Mouse (Mus musculus) neural tube, embryonic 12.5 days (tissue): ENCODE measurements around the gene Tpra1. TPM values are rescaled to one million over a fixed set of nuclear protein-coding genes. Genes with fewer than 3 reads are reported as not detected.

ENCODE experiments used
- ATAC-seq: fragments of 200-750 bp; cut with Nextera tagmentation; 2 replicates; pipeline ENCODE4 v1.8.0; 2017; ENCODE audit warnings: low read depth, mild to moderate bottlenecking, moderate TSS enrichment, moderate library complexity; ENCODE audit not compliant: low FRiP score
- H3K27ac ChIP-seq: fragments of 300-500 bp; sonication (generic); 2 replicates; pipeline ENCODE4 v1.5.1; 2016
- H3K27me3 ChIP-seq: fragments of 300-500 bp; sonication (generic); replicated peaks from 2 replicates; pipeline ENCODE4 v1.6.1; 2016; ENCODE audit warnings: mild to moderate bottlenecking
- H3K36me3 ChIP-seq: fragments of 300-500 bp; sonication (generic); 2 replicates; pipeline ENCODE4 v1.6.1; 2016; ENCODE audit warnings: mild to moderate bottlenecking
- H3K4me1 ChIP-seq: fragments of 300-500 bp; sonication (generic); 2 replicates; pipeline ENCODE4 v1.6.1; 2016
- H3K4me2 ChIP-seq: fragments of 300-500 bp; sonication (generic); replicated peaks from 2 replicates; pipeline ENCODE4 v1.6.1; 2016; ENCODE audit warnings: mild to moderate bottlenecking
- H3K4me3 ChIP-seq: fragments of 300-500 bp; sonication (generic); 2 replicates; pipeline ENCODE4 v1.5.1; 2016
- H3K9ac ChIP-seq: fragments of 300-500 bp; sonication (generic); 2 replicates; pipeline ENCODE4 v1.6.1; 2016; ENCODE audit warnings: mild to moderate bottlenecking
- H3K9me3 ChIP-seq: fragments of 300-500 bp; sonication (generic); 2 replicates; pipeline ENCODE4 v1.6.1; 2016; ENCODE audit warnings: mild to moderate bottlenecking
- WGBS: fragments of 180-500 bp; shearing (Covaris S2); methylation state at CpG from one replicate; pipeline ENCODE4 v1.1.7; 2016; 5-methylcytosine and 5-hydroxymethylcytosine counted together
- polyA plus RNA-seq: library from polyadenylated mRNA; unstranded; fragments of >200 nt; fragmentation: Nextera tagmentation; extraction: Ambion mirVana; gene quantifications from 2 replicates; pipeline ENCODE4 v1.2.1, GENCODE M21; 2016

The Tpra1 gene
- polyA plus RNA-seq, 1 experiment from 2014 or later = 61.2 TPM

GRCm38 (mm10) chr6:88941628-88942027 lies 39.6 kb downstream of the Tpra1 start:
- H3K9ac ChIP-seq = no peak overlapping the region
- H3K9me3 ChIP-seq = no peaks in the 10 kb centered on the region
- H3K27me3 ChIP-seq = no peaks in the 10 kb centered on the region
- H3K36me3 ChIP-seq = no peaks in the 10 kb centered on the region
- no peak overlapping the region for H3K4me2 ChIP-seq
- peaks cover 64% of the 10 kb centered on the region for H3K4me1 ChIP-seq
- H3K4me3 ChIP-seq = no peak overlapping the region
- H3K27ac ChIP-seq = no peak overlapping the region
- ATAC-seq = no peak
- 85% methylated on average over 4 of the region's 4 CpGs for WGBS

GRCm38 (mm10) chr6:88942595-88942994 lies 40.5 kb downstream of the Tpra1 start:
- Histone ChIP-seq H3K9ac (no peak overlapping the region), H3K4me2 (peak overlapping the region; percentile 27), H3K27me3 (no peaks in the 10 kb centered on the region), H3K36me3 (no peaks in the 10 kb centered on the region), H3K27ac (0 out of 2 replicates have a peak overlapping the region, but pooled peaks have one; percentile 7), H3K4me1 (peaks cover 54% of the 10 kb centered on the region), H3K9me3 (no peaks in the 10 kb centered on the region), H3K4me3 (no peak overlapping the region)
- ATAC-seq = peak; percentile 81
- 12% methylated on average over 8 of the region's 8 CpGs for WGBS

GRCm38 (mm10) chr6:88943666-88944065 lies 41.6 kb downstream of the Tpra1 start:
- ATAC-seq = no peak
- Histone ChIP-seq H3K4me3 (no peak overlapping the region), H3K4me2 (no peak overlapping the region), H3K9ac (no peak overlapping the region), H3K36me3 (no peaks in the 10 kb centered on the region), H3K4me1 (peaks cover 44% of the 10 kb centered on the region), H3K9me3 (no peaks in the 10 kb centered on the region), H3K27me3 (no peaks in the 10 kb centered on the region), H3K27ac (no peak overlapping the region)
- WGBS = 79% methylated on average over 6 of the region's 6 CpGs

- WGBS = 84% methylated on average over 6 of the region's 6 CpGs
- H3K27me3 ChIP-seq = no peaks in the 10 kb centered on the region
- H3K4me2 ChIP-seq = no peak overlapping the region
- no peak for ATAC-seq
- no peak overlapping the region for H3K4me3 ChIP-seq
- H3K9ac ChIP-seq = no peak overlapping the region
- no peak overlapping the region for H3K27ac ChIP-seq
- no peaks in the 10 kb centered on the region for H3K9me3 ChIP-seq
- H3K4me1 ChIP-seq = peaks cover 17% of the 10 kb centered on the region
- H3K36me3 ChIP-seq = no peaks in the 10 kb centered on the region
Observed at GRCm38 (mm10) chr6:88946442-88946841, 44.4 kb downstream of the Tpra1 start.

GRCm38 (mm10) chr6:88947771-88948170 lies 45.7 kb downstream of the Tpra1 start:
- ATAC-seq = no peak
- H3K36me3 ChIP-seq = no peaks in the 10 kb centered on the region

GRCm38 (mm10) chr6:88956725-88957124 lies 54.7 kb downstream of the Tpra1 start:
- H3K4me2 ChIP-seq = no peak overlapping the region
- H3K4me3 ChIP-seq = no peak overlapping the region
- 0 out of 2 replicates have a peak, but pooled peaks cover 3% of the 10 kb centered on the region for H3K9me3 ChIP-seq
- H3K36me3 ChIP-seq = no peaks in the 10 kb centered on the region
- H3K4me1 ChIP-seq = peaks cover 17% of the 10 kb centered on the region
- H3K27ac ChIP-seq = no peak overlapping the region
- WGBS = 88% methylated on average over 2 of the region's 2 CpGs
- H3K27me3 ChIP-seq = no peaks in the 10 kb centered on the region
- ATAC-seq = no peak
- no peak overlapping the region for H3K9ac ChIP-seq

More at GRCm38 (mm10) chr6:88947771-88948170, 45.7 kb downstream of the Tpra1 start:
- peaks cover 4% of the 10 kb centered on the region for H3K4me1 ChIP-seq
- no peaks in the 10 kb centered on the region for H3K27me3 ChIP-seq
- no peak overlapping the region for H3K9ac ChIP-seq
- H3K4me2 ChIP-seq = no peak overlapping the region
- H3K27ac ChIP-seq = no peak overlapping the region
- no peaks in the 10 kb centered on the region for H3K9me3 ChIP-seq
- no peak overlapping the region for H3K4me3 ChIP-seq

- no peak overlapping the region for H3K27ac ChIP-seq
- H3K9me3 ChIP-seq = 0 out of 2 replicates have a peak, but pooled peaks cover 3% of the 10 kb centered on the region
- H3K27me3 ChIP-seq = no peaks in the 10 kb centered on the region
- 92% methylated on average over 4 of the region's 4 CpGs for WGBS
- H3K9ac ChIP-seq = no peak overlapping the region
- no peak for ATAC-seq
- H3K36me3 ChIP-seq = no peaks in the 10 kb centered on the region
- H3K4me2 ChIP-seq = no peak overlapping the region
- H3K4me3 ChIP-seq = no peak overlapping the region
- H3K4me1 ChIP-seq = peaks cover 17% of the 10 kb centered on the region
Observed at GRCm38 (mm10) chr6:88957313-88957712, 55.3 kb downstream of the Tpra1 start.

- Histone ChIP-seq H3K27ac (no peak overlapping the region), H3K36me3 (no peaks in the 10 kb centered on the region), H3K4me3 (no peak overlapping the region), H3K4me1 (peaks cover 17% of the 10 kb centered on the region), H3K9me3 (0 out of 2 replicates have a peak, but pooled peaks cover 3% of the 10 kb centered on the region), H3K4me2 (no peak overlapping the region), H3K9ac (no peak overlapping the region), H3K27me3 (no peaks in the 10 kb centered on the region)
- no peak for ATAC-seq
- WGBS = 84% methylated on average over 5 of the region's 5 CpGs
Observed at GRCm38 (mm10) chr6:88957801-88958211, 55.8 kb downstream of the Tpra1 start.

GRCm38 (mm10) chr6:88958305-88958704 lies 56.3 kb downstream of the Tpra1 start:
- ATAC-seq = no peak
- 90% methylated on average over 2 of the region's 2 CpGs for WGBS

GRCm38 (mm10) chr6:88959834-88960233 lies 57.8 kb downstream of the Tpra1 start:
- 9% methylated on average over 7 of the region's 7 CpGs for WGBS
- ATAC-seq = peak; percentile 68
- Histone ChIP-seq H3K9me3 (no peaks in the 10 kb centered on the region), H3K27ac (no peak overlapping the region), H3K9ac (no peak overlapping the region), H3K36me3 (no peaks in the 10 kb centered on the region), H3K27me3 (no peaks in the 10 kb centered on the region), H3K4me2 (no peak overlapping the region), H3K4me1 (peaks cover 17% of the 10 kb centered on the region), H3K4me3 (no peak overlapping the region)

More at GRCm38 (mm10) chr6:88958305-88958704, 56.3 kb downstream of the Tpra1 start:
- H3K27me3 ChIP-seq = no peaks in the 10 kb centered on the region
- no peak overlapping the region for H3K4me2 ChIP-seq
- no peak overlapping the region for H3K4me3 ChIP-seq
- H3K36me3 ChIP-seq = no peaks in the 10 kb centered on the region
- peaks cover 17% of the 10 kb centered on the region for H3K4me1 ChIP-seq
- no peak overlapping the region for H3K27ac ChIP-seq
- no peak overlapping the region for H3K9ac ChIP-seq
- 0 out of 2 replicates have a peak, but pooled peaks cover 3% of the 10 kb centered on the region for H3K9me3 ChIP-seq

GRCm38 (mm10) chr6:88960941-88961340 lies 58.9 kb downstream of the Tpra1 start:
- Histone ChIP-seq H3K4me2 (no peak overlapping the region), H3K36me3 (no peaks in the 10 kb centered on the region), H3K4me1 (peaks cover 26% of the 10 kb centered on the region), H3K4me3 (no peak overlapping the region), H3K9me3 (no peaks in the 10 kb centered on the region), H3K27ac (no peak overlapping the region), H3K27me3 (no peaks in the 10 kb centered on the region), H3K9ac (no peak overlapping the region)
- ATAC-seq = no peak
- WGBS = 85% methylated on average over 4 of the region's 4 CpGs
